In the genomic region with DNA sequence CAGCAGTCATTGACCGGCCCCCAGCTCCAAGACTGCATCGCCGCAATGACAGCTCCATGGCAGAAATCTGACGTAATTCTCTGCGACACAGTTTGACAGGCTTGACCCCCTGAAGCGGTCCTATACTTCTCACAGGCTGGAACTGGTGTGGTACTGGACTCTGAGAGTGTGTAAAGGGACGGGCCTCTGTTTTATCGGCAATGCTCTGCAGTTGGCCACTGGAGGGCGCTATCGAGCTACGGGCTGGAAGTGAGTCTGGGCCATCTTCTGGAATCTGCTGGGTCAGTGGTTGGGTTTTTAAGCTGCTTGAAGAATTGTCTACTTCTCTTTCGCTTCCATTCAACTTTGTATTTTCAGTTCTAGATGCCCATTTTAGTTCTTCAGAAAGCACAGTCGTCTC, we compare ENCODE assay signal across 7 mouse cellular contexts. TPM values are rescaled to one million over a fixed set of nuclear protein-coding genes. Genes with fewer than 3 reads are reported as not detected.
DNase-seq lines count a peak whose midpoint lies in the region; ATAC-seq and TF ChIP-seq lines count a peak whose summit lies in the region.

No protein-coding gene starts in this region.

- no peaks in the 10 kb centered on the region for H3K36me3 ChIP-seq in forebrain, postnatal 0 days (ENCODE audit: insufficient read depth)
- no peaks in the 10 kb centered on the region for H3K36me3 ChIP-seq in hindbrain, embryonic 16.5 days (ENCODE audit: control insufficient read depth, insufficient read depth, low read length)

- H3K27me3 ChIP-seq in forebrain, postnatal 0 days (ENCODE audit: insufficient read depth, low read length), result no peaks in the 10 kb centered on the region
- no peaks in the 10 kb centered on the region for H3K27me3 ChIP-seq in hindbrain, embryonic 16.5 days (replicated peaks; ENCODE audit: control insufficient read depth, insufficient read depth, low read length)

- no peak overlapping the region for H3K4me3 ChIP-seq in forebrain, postnatal 0 days (ENCODE audit: low read depth, low read length)
- H3K4me3 ChIP-seq in hindbrain, embryonic 16.5 days (ENCODE audit: low read length), result no peak overlapping the region

- H3K9ac ChIP-seq in forebrain, postnatal 0 days, result no peak overlapping the region
- H3K9ac ChIP-seq in hindbrain, embryonic 16.5 days (ENCODE audit: low read depth, low read length), result no peak overlapping the region

- H3K9me3 ChIP-seq in forebrain, postnatal 0 days (ENCODE audit: low read length), result no peaks in the 10 kb centered on the region
- no peaks in the 10 kb centered on the region for H3K9me3 ChIP-seq in hindbrain, embryonic 16.5 days (ENCODE audit: control insufficient read depth, low read length)

- ATAC-seq in forebrain, postnatal 0 days, result peak; percentile 54; the same call in 1 of the 2 replicates
- ATAC-seq in hindbrain, embryonic 16.5 days, result peak; percentile 64; the same call in 1 of the 2 replicates
- peak; percentile 99 for ATAC-seq in megakaryocyte progenitor cell, adult 5-6 weeks (replicated peaks; ENCODE audit: poor library complexity)

- peak; percentile 91 for TF ChIP-seq CTCF in forebrain, postnatal 0 days (IDR thresholded peaks at IDR 0.05; ENCODE audit: low read depth)

- DNase-seq in R1 (ENCODE audit: low read depth, low spot score), result peak; percentile 84
- peak; percentile 58 for DNase-seq in cerebellum, adult 11 months
- peak; percentile 82 for DNase-seq in forebrain, postnatal 0 days
- DNase-seq in layer of hippocampus, postnatal 25 days (ENCODE audit: extremely low spot score in 1 of 2, low spot score in 1 of 2), result peak; percentile 73 to 98
- DNase-seq in spleen, adult 18-20 months, result peak; percentile 47 to 76

- H3K4me1 ChIP-seq in forebrain, postnatal 0 days (ENCODE audit: insufficient read depth), result no peaks in the 10 kb centered on the region
- no peaks in the 10 kb centered on the region for H3K4me1 ChIP-seq in hindbrain, embryonic 16.5 days (ENCODE audit: control insufficient read depth, insufficient read depth, low read depth, low read length)

- no peak overlapping the region for H3K4me2 ChIP-seq in forebrain, postnatal 0 days (ENCODE audit: low read depth)
- H3K4me2 ChIP-seq in hindbrain, embryonic 16.5 days (ENCODE audit: low read length), result no peak overlapping the region

- 12% methylated on average over 13 of the region's 13 CpGs for WGBS in forebrain, postnatal 0 days
- WGBS in hindbrain, embryonic 16.5 days, result 13% methylated on average over 13 of the region's 13 CpGs

- no peak overlapping the region for H3K27ac ChIP-seq in forebrain, postnatal 0 days (ENCODE audit: low read depth, low read length)
- no peak overlapping the region for H3K27ac ChIP-seq in hindbrain, embryonic 16.5 days (ENCODE audit: low read depth, low read length)

RNA-seq across cellular contexts. Expression of gene Gkap1, which starts 12.3 kb away (rescaled TPM):
- 21.0 and 26.3 TPM in 2 replicates for total RNA-seq in forebrain, postnatal 0 days (2014; rRNA removed)
- 26.1 and 27.4 TPM in 2 replicates for polyA plus RNA-seq in forebrain, postnatal 0 days (2015; fragmentation: Nextera tagmentation; extraction: Ambion mirVana)
- 22.1 and 22.8 TPM in 2 replicates for polyA plus RNA-seq in hindbrain, embryonic 16.5 days (2015; fragmentation: Nextera tagmentation; extraction: Ambion mirVana)
- 10 to 100 TPM; 22.8 to 23.7 TPM for total RNA-seq in layer of hippocampus, postnatal 25 days (2021)
- 10.9 and 11.6 TPM in 2 replicates for total RNA-seq in megakaryocyte progenitor cell, adult 5-6 weeks (2015)
- total RNA-seq in megakaryocyte progenitor cell, adult 5-6 weeks (2017), result 14.6 and 20.2 TPM in 2 replicates
